Mouse (Mus musculus): ENCODE data around the gene Gpbp1.

Gpbp1 gene

GRCm38 (mm10) chr13:111461424-111461823 is 28.5 kb downstream of the Gpbp1 start:
- DNase-seq: peak; percentile 57

- no peak for DNase-seq
Measured at GRCm38 (mm10) chr13:111456790-111457189, 33.1 kb downstream of the Gpbp1 start.

GRCm38 (mm10) chr13:111444325-111444724 is 45.6 kb downstream of the Gpbp1 start:
- no peak for DNase-seq

- peak; percentile 72 for DNase-seq
Measured at GRCm38 (mm10) chr13:111431174-111431573, 58.7 kb downstream of the Gpbp1 start.

GRCm38 (mm10) chr13:111421330-111421729 is 68.6 kb downstream of the Gpbp1 start:
- no peak for DNase-seq

- DNase-seq: no peak
Measured at GRCm38 (mm10) chr13:111418087-111418486, 71.8 kb downstream of the Gpbp1 start.

GRCm38 (mm10) chr13:111413156-111413555 is 76.8 kb downstream of the Gpbp1 start:
- DNase-seq: peak; percentile 69

GRCm38 (mm10) chr13:111410831-111411230 is 79.1 kb downstream of the Gpbp1 start:
- DNase-seq: peak; percentile 64

- DNase-seq: no peak
Measured at GRCm38 (mm10) chr13:111406859-111407389, 83.0 kb downstream of the Gpbp1 start.

- no peak for DNase-seq
Measured at GRCm38 (mm10) chr13:111405956-111406355, 84.0 kb downstream of the Gpbp1 start.

- DNase-seq: no peak
Measured at GRCm38 (mm10) chr13:111397600-111398151, 92.2 kb downstream of the Gpbp1 start.

- no peak for DNase-seq
Measured at GRCm38 (mm10) chr13:111397061-111397460, 92.8 kb downstream of the Gpbp1 start.

GRCm38 (mm10) chr13:111395528-111395927 is 94.4 kb downstream of the Gpbp1 start:
- no peak for DNase-seq

- no peak for DNase-seq
Measured at GRCm38 (mm10) chr13:111394904-111395303, 95.0 kb downstream of the Gpbp1 start.

- no peak for DNase-seq
Measured at GRCm38 (mm10) chr13:111394341-111394740, 95.6 kb downstream of the Gpbp1 start.

GRCm38 (mm10) chr13:111393426-111393825 is 96.5 kb downstream of the Gpbp1 start:
- no peak for DNase-seq

- no peak for DNase-seq
Measured at GRCm38 (mm10) chr13:111391426-111391825, 98.5 kb downstream of the Gpbp1 start.

GRCm38 (mm10) chr13:111391011-111391410 is 98.9 kb downstream of the Gpbp1 start:
- peak; percentile 53 for DNase-seq

- no peak for DNase-seq
Measured at GRCm38 (mm10) chr13:111384011-111384985, 105.6 kb downstream of the Gpbp1 start.
